39 mouse cellular contexts compared by ENCODE assay signal in the genomic region with DNA sequence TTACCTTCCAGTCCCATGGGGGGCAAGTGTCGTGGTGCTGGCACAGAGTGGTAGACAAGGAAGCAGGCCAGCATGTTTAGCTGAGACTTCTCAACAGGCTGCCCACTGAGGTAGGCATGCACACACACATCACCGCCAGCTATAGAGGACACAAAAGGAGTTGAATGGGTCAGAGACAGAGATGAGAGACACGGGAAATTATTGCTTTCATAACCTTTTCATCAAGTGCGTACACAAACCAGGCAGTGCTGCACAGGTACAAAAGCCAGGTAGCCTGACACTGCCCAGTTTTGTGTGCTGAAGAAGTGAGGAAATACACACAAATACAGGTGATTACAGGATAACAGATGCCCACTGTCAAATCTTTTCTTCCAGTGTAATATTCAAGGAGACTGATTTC. TPM values are rescaled to one million over a fixed set of nuclear protein-coding genes. Genes with fewer than 3 reads are reported as not detected.
"Had no signal": no experiment of that assay in that cellular context is flagged by ENCODE, and none has a peak within 500 bp of the region (broad histone marks: within the 10 kb centered on the region; RNA-seq: fewer than 3 reads in every experiment).

No protein-coding gene starts in this region.

- H3K9me3 ChIP-seq: embryonic facial prominence, embryonic 10.5 days; embryonic facial prominence, embryonic 12.5 days; embryonic facial prominence, embryonic 13.5 days; embryonic facial prominence, embryonic 15.5 days; forebrain, embryonic 10.5 days; forebrain, embryonic 12.5 days; forebrain, embryonic 13.5 days; forebrain, embryonic 15.5 days had no signal

- ATAC-seq: forebrain, embryonic 13.5 days; forebrain, embryonic 14.5 days; forebrain, embryonic 15.5 days; forebrain, embryonic 16.5 days; forebrain, postnatal 0 days had no signal

- H3K4me1 ChIP-seq: embryonic facial prominence, embryonic 10.5 days; embryonic facial prominence, embryonic 12.5 days; embryonic facial prominence, embryonic 13.5 days; embryonic facial prominence, embryonic 15.5 days; forebrain, embryonic 10.5 days; forebrain, embryonic 12.5 days; forebrain, embryonic 13.5 days; forebrain, embryonic 15.5 days had no signal

- DNase-seq: cerebellum, adult 2 months; cerebellum, adult 8-10 months; cerebellum, adult 9-10 months; cerebellum, adult 9-11 months; cerebellum, postnatal 10 days; cerebellum, postnatal 14 days; cerebellum, postnatal 25 days; cerebellum, postnatal 36 days; embryo, embryonic 11 days; forebrain, postnatal 0 days; gastrocnemius, adult 2 months; gastrocnemius, postnatal 10 days; gastrocnemius, postnatal 14 days; gastrocnemius, postnatal 25 days; gastrocnemius, postnatal 36 days; heart, adult 18-20 months; heart, adult 2 months had no signal

- H3K9ac ChIP-seq: embryonic facial prominence, embryonic 12.5 days; embryonic facial prominence, embryonic 13.5 days; embryonic facial prominence, embryonic 15.5 days; forebrain, embryonic 12.5 days; forebrain, embryonic 13.5 days; forebrain, embryonic 15.5 days; forebrain, postnatal 0 days had no signal

- H3K4me2 ChIP-seq: embryonic facial prominence, embryonic 12.5 days; embryonic facial prominence, embryonic 13.5 days; embryonic facial prominence, embryonic 15.5 days; forebrain, embryonic 12.5 days; forebrain, embryonic 13.5 days; forebrain, embryonic 15.5 days had no signal

- H3K27ac ChIP-seq: embryonic facial prominence, embryonic 10.5 days; embryonic facial prominence, embryonic 12.5 days; embryonic facial prominence, embryonic 13.5 days; embryonic facial prominence, embryonic 15.5 days; forebrain, embryonic 10.5 days; forebrain, embryonic 12.5 days; forebrain, embryonic 13.5 days; forebrain, embryonic 15.5 days; gastrocnemius, adult 2 months; heart, adult 2 months had no signal

- H3K4me3 ChIP-seq: embryonic facial prominence, embryonic 10.5 days; embryonic facial prominence, embryonic 12.5 days; embryonic facial prominence, embryonic 13.5 days; embryonic facial prominence, embryonic 15.5 days; erythroblast, embryonic 14.5 days; forebrain, embryonic 10.5 days; forebrain, embryonic 12.5 days; forebrain, embryonic 13.5 days; forebrain, embryonic 15.5 days; gastrocnemius, adult 2 months; heart, adult 2 months had no signal

- H3K27me3 ChIP-seq: embryonic facial prominence, embryonic 12.5 days; embryonic facial prominence, embryonic 13.5 days; embryonic facial prominence, embryonic 15.5 days; forebrain, embryonic 12.5 days; forebrain, embryonic 13.5 days; forebrain, embryonic 15.5 days had no signal

RNA-seq across cellular contexts. Expression of a gene that starts 24.4 kb away (rescaled TPM):
- total RNA-seq: common myeloid progenitor, adult 5-6 weeks; forebrain, postnatal 0 days; gastrocnemius, adult 18-20 months; gastrocnemius, adult 2 months; gastrocnemius, adult 8-10 months; gastrocnemius, postnatal 10 days; gastrocnemius, postnatal 14 days; gastrocnemius, postnatal 25 days; gastrocnemius, postnatal 36 days; gastrocnemius, postnatal 4 days; granulocyte monocyte progenitor cell, adult 5-6 weeks; heart, adult 18-20 months; heart, adult 2 months had no signal
- polyA plus RNA-seq: cerebellum, adult 2 months; cortical plate, adult 2 months; embryonic facial prominence, embryonic 10.5 days; embryonic facial prominence, embryonic 11.5 days; embryonic facial prominence, embryonic 12.5 days; embryonic facial prominence, embryonic 13.5 days; embryonic facial prominence, embryonic 14.5 days; embryonic facial prominence, embryonic 15.5 days; erythroblast, embryonic 14.5 days; forebrain, embryonic 10.5 days; forebrain, embryonic 11.5 days; forebrain, embryonic 12.5 days; forebrain, embryonic 13.5 days; forebrain, embryonic 14.5 days; forebrain, embryonic 15.5 days; forebrain, embryonic 16.5 days; forebrain, postnatal 0 days; frontal cortex, adult 2 months; gonadal fat pad, adult 2 months; heart, adult 2 months had no signal
